Comparison of ENCODE assay signal across 17 mouse cellular contexts in the genomic region with DNA sequence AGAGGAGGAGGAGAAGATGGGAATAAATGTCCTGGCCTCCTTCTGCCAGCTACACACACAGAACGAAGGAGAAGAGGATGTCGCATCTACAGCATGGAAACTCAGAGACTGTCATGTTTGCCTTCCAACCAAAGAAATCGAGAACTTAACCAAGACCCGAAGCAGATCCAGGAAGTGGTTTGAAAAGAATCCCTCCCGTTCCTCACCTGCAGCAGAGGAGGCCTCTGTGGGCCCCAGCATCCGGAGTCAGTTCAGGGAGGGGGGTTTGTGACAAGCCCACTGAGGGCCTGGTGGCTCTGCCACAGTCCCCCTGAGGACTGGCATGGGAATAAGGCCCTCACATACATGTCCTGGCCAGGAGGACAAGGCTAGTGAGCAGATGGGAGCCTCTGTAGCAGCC. TPM values are rescaled to one million over a fixed set of nuclear protein-coding genes. Genes with fewer than 3 reads are reported as not detected.
DNase-seq lines count a peak whose midpoint lies in the region; ATAC-seq and TF ChIP-seq lines count a peak whose summit lies in the region.
"Had no signal": no experiment of that assay in that cellular context is flagged by ENCODE, and none has a peak within 500 bp of the region (broad histone marks: within the 10 kb centered on the region; RNA-seq: fewer than 3 reads in every experiment).

No protein-coding gene starts in this region.

- ATAC-seq in megakaryocyte progenitor cell, adult 5-6 weeks (replicated peaks; ENCODE audit: poor library complexity) = 0 out of 2 replicates have a peak, but pooled peaks have one; percentile 10
- no peak for ATAC-seq in liver, postnatal 0 days

- dilution Hi-C loops in CH12.LX (cut with MboI; ENCODE audit: extremely low pct_ligation_motif_present, extremely low pct_unique_long_range_greater_than_20kb, low sequenced_read_pairs) = no loop called here

- TF ChIP-seq EP300 in CH12.LX (IDR thresholded peaks at IDR 0.05; ENCODE audit: low read length) = no peak
- TF ChIP-seq EP300 in liver, postnatal 0 days (IDR thresholded peaks at IDR 0.05; ENCODE audit: low read depth) = no peak

- H3K4me3 ChIP-seq in CH12.LX (replicated peaks in 1 of 3; ENCODE audit: low read depth in 2 of 3, low read length in 2 of 3, poor library complexity in 1 of 3) = no peak overlapping the region
- H3K4me3 ChIP-seq in cerebellum, adult 2 months (replicated peaks; ENCODE audit: insufficient read depth, low read depth, low read length) = no peak overlapping the region
- H3K4me3 ChIP-seq in liver, postnatal 0 days (ENCODE audit: low read depth, low read length) = no peak overlapping the region
- H3K4me3 ChIP-seq: embryonic facial prominence, embryonic 15.5 days; forebrain, embryonic 12.5 days; limb, embryonic 13.5 days; liver, embryonic 15.5 days had no signal

- H3K27me3 ChIP-seq in CH12.LX (replicated peaks) = no peaks in the 10 kb centered on the region
- H3K27me3 ChIP-seq in cerebellum, adult 2 months (ENCODE audit: control insufficient read depth, insufficient read depth, low read length) = no peaks in the 10 kb centered on the region
- no peaks in the 10 kb centered on the region for H3K27me3 ChIP-seq in liver, postnatal 0 days (ENCODE audit: insufficient read depth, low read length)
- H3K27me3 ChIP-seq: embryonic facial prominence, embryonic 15.5 days; limb, embryonic 13.5 days; liver, embryonic 15.5 days had no signal

- no peak overlapping the region for H3K9ac ChIP-seq in CH12.LX (ENCODE audit: insufficient read depth, low read depth)
- H3K9ac ChIP-seq in liver, postnatal 0 days (replicated peaks) = no peak overlapping the region
- H3K9ac ChIP-seq: embryonic facial prominence, embryonic 15.5 days; forebrain, embryonic 12.5 days; limb, embryonic 13.5 days; liver, embryonic 15.5 days had no signal

- no peak for TF ChIP-seq RAD21 in CH12.LX (IDR thresholded peaks at IDR 0.05; ENCODE audit: low read depth, low read length)

- no peak overlapping the region for H3K27ac ChIP-seq in CH12.LX (ENCODE audit: insufficient read depth, low read depth)
- no peak overlapping the region for H3K27ac ChIP-seq in cerebellum, adult 2 months (ENCODE audit: insufficient read depth, low read length)
- no peak overlapping the region; the same call in 1 of the 2 replicates for H3K27ac ChIP-seq in liver, postnatal 0 days (ENCODE audit: low read depth)
- H3K27ac ChIP-seq: embryonic facial prominence, embryonic 15.5 days; forebrain, embryonic 12.5 days; limb, embryonic 13.5 days; liver, embryonic 15.5 days had no signal

- peaks cover 3 to 16% of the 10 kb centered on the region in 2 experiments; a peak in 3 of 4 replicates for H3K4me1 ChIP-seq in CH12.LX (ENCODE audit: control insufficient read depth in 1 of 2, insufficient read depth in 2 of 2)
- H3K4me1 ChIP-seq in cerebellum, adult 2 months (ENCODE audit: control insufficient read depth, insufficient read depth, low read length) = no peaks in the 10 kb centered on the region
- H3K4me1 ChIP-seq in liver, postnatal 0 days (ENCODE audit: insufficient read depth) = no peaks in the 10 kb centered on the region
- H3K4me1 ChIP-seq: embryonic facial prominence, embryonic 15.5 days; forebrain, embryonic 12.5 days; limb, embryonic 13.5 days had no signal

- DNase-seq in CD4-positive helper T cell, adult 2 months (ENCODE audit: low read depth, low spot score) = peak; percentile 77
- no peak for DNase-seq in CH12.LX (ENCODE audit: extremely low read depth)
- DNase-seq in thymus, postnatal 10 days (ENCODE audit: low spot score in 2 of 2) = peak; percentile 79 to 84
- DNase-seq in right cerebral cortex, postnatal 25 days = no peak
- DNase-seq in cerebellum, adult 2 months = no peak
- no peak for DNase-seq in liver, postnatal 0 days
- DNase-seq: cerebellum, adult 11 months; heart, adult 18-20 months; heart, postnatal 14 days; right cerebral cortex, adult 18-20 months had no signal

- no peaks in the 10 kb centered on the region for H3K79me2 ChIP-seq in CH12.LX (replicated peaks; ENCODE audit: control insufficient read depth, extremely low read depth, insufficient read depth, poor library complexity, severe bottlenecking)

- no peak overlapping the region for H3K4me2 ChIP-seq in CH12.LX (ENCODE audit: insufficient read depth, low read depth, poor library complexity, severe bottlenecking)
- H3K4me2 ChIP-seq in liver, postnatal 0 days (ENCODE audit: low read depth, low read length) = no peak overlapping the region
- H3K4me2 ChIP-seq: embryonic facial prominence, embryonic 15.5 days; forebrain, embryonic 12.5 days; limb, embryonic 13.5 days; liver, embryonic 15.5 days; midbrain, embryonic 11.5 days had no signal

- 83% methylated on average over 6 of the region's 6 CpGs for WGBS in cerebellum, adult 2 months
- WGBS in liver, postnatal 0 days (ENCODE audit: insufficient replicate concordance) = 40% methylated on average over 6 of the region's 6 CpGs

- H3K9me3 ChIP-seq in CH12.LX (replicated peaks; ENCODE audit: low read length) = no peaks in the 10 kb centered on the region
- no peaks in the 10 kb centered on the region for H3K9me3 ChIP-seq in liver, postnatal 0 days (ENCODE audit: low read length)
- H3K9me3 ChIP-seq: embryonic facial prominence, embryonic 15.5 days; forebrain, embryonic 12.5 days; limb, embryonic 13.5 days; liver, embryonic 15.5 days had no signal

- in situ Hi-C loops in CH12.LX (cut with MboI; ENCODE audit: low pct_ligation_motif_present, low pct_unique_long_range_greater_than_20kb, low sequenced_read_pairs) = no loop called here

- H3K36me3 ChIP-seq in CH12.LX (replicated peaks in 1 of 2; ENCODE audit: control insufficient read depth in 1 of 2, insufficient read depth in 1 of 2, low read length in 1 of 2) = no peaks in the 10 kb centered on the region
- H3K36me3 ChIP-seq in liver, postnatal 0 days (replicated peaks; ENCODE audit: insufficient read depth, low read length) = no peaks in the 10 kb centered on the region
- H3K36me3 ChIP-seq: embryonic facial prominence, embryonic 15.5 days; forebrain, embryonic 12.5 days; limb, embryonic 13.5 days; liver, embryonic 15.5 days had no signal

- TF ChIP-seq POLR2A in CH12.LX (IDR thresholded peaks at IDR 0.05; ENCODE audit: low read depth, low read length) = no peak
- no peak for TF ChIP-seq POLR2A in cerebellum, adult 2 months (IDR thresholded peaks at IDR 0.05; ENCODE audit: borderline replicate concordance, insufficient read depth, low read length)

- no peak for TF ChIP-seq CTCF in CH12.LX (conservative IDR thresholded peaks at IDR 0.05 in 1 of 2, IDR thresholded peaks at IDR 0.05 in 1 of 2; ENCODE audit: low read depth in 2 of 2, low read length in 2 of 2)
- no peak for TF ChIP-seq CTCF in cerebellum, adult 2 months (IDR thresholded peaks at IDR 0.05; ENCODE audit: borderline replicate concordance, insufficient read depth, low read depth, low read length)
- no peak for TF ChIP-seq CTCF in liver, postnatal 0 days (IDR thresholded peaks at IDR 0.05; ENCODE audit: low read depth)

TF ChIP-seq in CH12.LX, 34 proteins besides CTCF, POLR2A, EP300 and RAD21:
- TF ChIP-seq MEF2A (IDR thresholded peaks at IDR 0.05; ENCODE audit: borderline replicate concordance, low read depth, low read length) (no peak), ELF1 (IDR thresholded peaks at IDR 0.05; ENCODE audit: low read depth, low read length) (0 out of 2 replicates have a peak, but pooled peaks have one; percentile 32)

RNA-seq across cellular contexts. Expression of gene Impdh1, which starts 16.2 kb away (rescaled TPM):
- total RNA-seq in CH12.LX (2012; rRNA removed) (14.9 and 17.3 TPM in 2 replicates), CH12.LX (2014; rRNA removed) (2.5 and 3.1 TPM in 2 replicates)
- 19.6 and 21.6 TPM in 2 replicates for polyA plus RNA-seq in CH12.LX (2012; ENCODE audit: insufficient read length, low read depth)
- 56.0 and 76.2 TPM in 2 replicates for total RNA-seq in megakaryocyte progenitor cell, adult 5-6 weeks (2015)
- 94.2 and 106 TPM in 2 replicates for total RNA-seq in megakaryocyte progenitor cell, adult 5-6 weeks (2017)
- 52.9 and 54.3 TPM in 2 replicates for polyA plus RNA-seq in cerebellum, adult 2 months (2012; rRNA removed)
- 7.3 and 7.7 TPM in 2 replicates for polyA plus RNA-seq in liver, postnatal 0 days (2015; fragmentation: Nextera tagmentation; extraction: Ambion mirVana)

RNA-seq across cellular contexts. Expression of gene Hilpda, which starts 40.0 kb away (rescaled TPM):
- 14.6 and 23.7 TPM in 2 replicates for total RNA-seq in CH12.LX (2012; rRNA removed)
- total RNA-seq in CH12.LX (2014; rRNA removed) = 40.0 and 52.3 TPM in 2 replicates
- polyA plus RNA-seq in CH12.LX (2012; ENCODE audit: insufficient read length, low read depth) = 10.5 and 11.1 TPM in 2 replicates
- 14.3 and 17.8 TPM in 2 replicates for total RNA-seq in megakaryocyte progenitor cell, adult 5-6 weeks (2015)
- 7.1 and 10.9 TPM in 2 replicates for total RNA-seq in megakaryocyte progenitor cell, adult 5-6 weeks (2017)
- polyA plus RNA-seq in cerebellum, adult 2 months (2012; rRNA removed) = 10.2 and 11.2 TPM in 2 replicates
- polyA plus RNA-seq in liver, postnatal 0 days (2015; fragmentation: Nextera tagmentation; extraction: Ambion mirVana) = 24.1 and 29.0 TPM in 2 replicates

RNA-seq across cellular contexts. Expression of gene Fam71f2, which starts 47.1 kb away (rescaled TPM):
- total RNA-seq in CH12.LX (2012; rRNA removed) (0.29 and 0.30 TPM in 2 replicates), CH12.LX (2014; rRNA removed) (0.34 TPM in 1 of 2 replicates, not detected in the other)
- 0.23 TPM in 1 of 2 replicates, not detected in the other for polyA plus RNA-seq in CH12.LX (2012; ENCODE audit: insufficient read length, low read depth)
- total RNA-seq in megakaryocyte progenitor cell, adult 5-6 weeks (2015) = 1.1 TPM in 1 of 2 replicates, not detected in the other
- total RNA-seq in megakaryocyte progenitor cell, adult 5-6 weeks (2017) = 0.68 TPM in 1 of 2 replicates, not detected in the other
- 1.1 TPM in 2 replicates for polyA plus RNA-seq in cerebellum, adult 2 months (2012; rRNA removed)
- polyA plus RNA-seq in liver, postnatal 0 days (2015; fragmentation: Nextera tagmentation; extraction: Ambion mirVana) = 0.11 and 0.28 TPM in 2 replicates
- total RNA-seq: heart, adult 18-20 months; heart, postnatal 14 days had no signal
- polyA plus RNA-seq: kidney, embryonic 14.5 days had no signal

RNA-seq across cellular contexts. Expression of gene Prrt4, which starts 52.9 kb away (rescaled TPM):
- total RNA-seq in CH12.LX (2012; rRNA removed) (not detected in 2 replicates), CH12.LX (2014; rRNA removed) (not detected in 2 replicates)
- not detected in 2 replicates for polyA plus RNA-seq in CH12.LX (2012; ENCODE audit: insufficient read length, low read depth)
- total RNA-seq in megakaryocyte progenitor cell, adult 5-6 weeks (2015) = not detected in 2 replicates
- not detected in 2 replicates for total RNA-seq in megakaryocyte progenitor cell, adult 5-6 weeks (2017)
- polyA plus RNA-seq in cerebellum, adult 2 months (2012; rRNA removed) = 5.4 and 5.5 TPM in 2 replicates
- not detected in 2 replicates for polyA plus RNA-seq in liver, postnatal 0 days (2015; fragmentation: Nextera tagmentation; extraction: Ambion mirVana)

Comparison
In these comparisons a context has a peak if more than half of its experiments do, and no peak if none do; other contexts are left out.
1. DNase-seq: peak in CD4-positive helper T cell, adult 2 months (single experiment) and thymus, postnatal 10 days (2 of 2); none in CH12.LX (single experiment), right cerebral cortex, postnatal 25 days (single experiment), cerebellum, adult 2 months (0 of 2) and liver, postnatal 0 days (single experiment).